Mouse (Mus musculus): ENCODE data around the gene Gm45208. TPM values are rescaled to one million over a fixed set of nuclear protein-coding genes. Genes with fewer than 3 reads are reported as not detected.

Gene Gm45208
- polyA plus RNA-seq (2016; fragmentation: Nextera tagmentation; extraction: Ambion mirVana): 0.36 and 0.61 TPM in 2 replicates

DNA sequence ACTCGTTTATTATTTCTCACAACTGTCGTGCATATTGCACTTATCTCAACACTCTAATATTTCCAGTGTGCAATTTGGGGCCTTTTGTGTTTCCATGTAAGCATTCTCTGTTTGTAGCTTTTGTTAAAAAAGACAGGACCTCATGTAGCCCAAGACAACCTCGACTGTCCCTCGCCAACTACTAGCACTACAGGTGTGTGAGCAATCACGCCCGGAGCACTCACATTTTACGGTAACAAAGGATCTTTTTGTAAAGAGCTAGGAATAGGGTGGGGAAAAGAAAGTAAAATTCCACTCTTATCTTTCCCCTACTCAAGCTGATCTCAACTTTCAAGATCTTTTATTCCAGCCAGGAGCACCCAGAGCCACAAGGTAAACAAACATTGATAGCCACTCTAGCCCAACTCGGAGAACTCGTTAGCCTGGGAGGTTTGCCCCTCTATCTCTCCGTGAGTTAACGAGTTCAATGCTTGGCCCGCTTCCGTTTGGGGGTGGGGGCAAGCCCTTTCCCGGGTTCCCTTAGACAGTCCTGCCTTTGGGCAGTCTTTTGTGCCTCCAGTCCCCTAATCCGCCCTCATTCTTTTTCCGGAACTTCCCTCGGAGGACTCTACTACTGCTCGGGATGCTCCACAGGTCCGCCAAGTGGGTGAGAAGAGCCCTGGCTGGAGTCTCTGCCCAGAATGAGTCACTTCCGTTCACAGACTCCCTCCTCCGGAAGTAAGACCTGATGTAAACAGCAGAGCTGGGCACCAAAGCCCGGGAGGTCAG is at the start of gene Gm45208:
TSS of gene Gm45208 (plus strand) at position 732 of the 768 bp plus-strand sequence.
- DNase-seq (ENCODE audit: low spot score): peak; percentile 69
- Histone ChIP-seq H3K27ac (replicated peaks) (peak within 1 kb of the TSS; percentile 93), H3K36me3 (replicated peaks) (peaks cover 23% of the 10 kb centered on the region), H3K27me3 (replicated peaks; ENCODE audit: low read depth, poor library complexity, severe bottlenecking) (no peaks in the 10 kb centered on the region), H3K9me3 (no peaks in the 10 kb centered on the region; the same call in 1 of the 2 replicates), H3K4me3 (peak within 1 kb of the TSS; percentile 69), H3K4me1 (peaks cover 5% of the 10 kb centered on the region; the same call in 1 of the 2 replicates)
- 22% methylated on average over 22 of the region's 22 CpGs for WGBS

DNA sequence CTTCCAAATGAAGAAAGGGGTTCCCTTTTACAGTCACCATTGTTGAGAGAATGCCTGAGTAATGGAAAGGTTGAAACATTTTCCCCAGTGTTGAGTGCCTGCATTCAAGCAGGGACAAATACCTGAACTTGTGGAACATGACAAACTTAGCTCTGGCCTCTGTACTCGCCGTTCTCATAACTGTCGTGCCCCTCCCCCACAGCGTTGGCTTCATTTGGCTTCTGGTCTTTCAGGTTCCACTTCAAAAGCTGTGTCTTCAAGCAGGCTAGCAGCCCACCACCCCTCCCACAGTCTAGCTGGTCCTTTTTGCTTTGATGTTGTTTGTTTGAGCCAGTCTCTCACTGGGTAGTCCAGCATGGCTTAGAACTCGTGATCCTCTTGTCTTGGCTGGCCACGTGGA is 49.3 kb upstream of the Gm45208 start:
- peaks cover 4% of the 10 kb centered on the region; the same call in 1 of the 2 replicates for H3K9me3 ChIP-seq
- H3K27me3 ChIP-seq (replicated peaks; ENCODE audit: low read depth, poor library complexity, severe bottlenecking): peaks cover 21% of the 10 kb centered on the region; the same call in 1 of the 2 replicates
- peaks cover 18% of the 10 kb centered on the region for H3K4me1 ChIP-seq
- H3K27ac ChIP-seq (replicated peaks): no peak overlapping the region
- 59% methylated on average over 6 of the region's 6 CpGs for WGBS
- peaks cover 7% of the 10 kb centered on the region; the same call in 1 of the 2 replicates for H3K36me3 ChIP-seq (replicated peaks)
- no peak overlapping the region for H3K4me3 ChIP-seq
- peak; percentile 12 for DNase-seq (ENCODE audit: low spot score)

DNA sequence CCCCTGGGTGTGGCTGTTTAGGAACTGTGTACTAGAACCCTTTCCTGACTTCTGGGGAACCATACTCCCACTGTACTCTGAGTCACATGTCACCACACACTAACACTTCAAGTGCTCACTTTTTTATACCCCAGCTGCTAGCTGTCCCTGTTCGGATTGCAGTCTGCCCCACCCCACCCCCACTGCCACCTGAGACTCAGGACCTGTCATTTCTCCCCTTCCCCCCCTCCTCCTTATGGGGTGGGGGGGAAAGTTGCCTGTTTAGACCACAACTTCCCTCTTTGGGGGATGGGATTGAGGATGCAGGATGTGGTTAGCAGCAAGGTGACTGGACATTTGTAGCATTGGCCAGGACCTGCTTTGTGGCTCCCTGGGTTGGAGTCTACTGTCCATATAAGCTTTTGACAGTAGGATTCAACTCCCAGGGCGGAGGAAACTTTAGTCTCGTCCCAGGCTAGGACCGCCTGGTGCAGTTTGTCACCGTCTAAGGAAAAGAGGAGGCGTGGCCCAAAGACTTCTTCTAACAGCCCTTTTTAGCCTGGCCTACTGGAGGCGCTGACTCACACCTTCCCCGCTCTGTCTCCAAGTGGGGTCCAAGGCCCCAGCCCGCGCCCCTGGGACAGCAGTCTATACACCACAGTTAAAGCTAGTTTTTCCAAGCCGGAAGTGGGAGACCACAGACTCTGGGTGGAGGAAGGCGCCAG is 48.3 kb upstream of the Gm45208 start:
- peaks cover 6% of the 10 kb centered on the region; the same call in 1 of the 2 replicates for H3K36me3 ChIP-seq (replicated peaks)
- peak overlapping the region; percentile 41; the same call in 1 of the 2 replicates for H3K4me3 ChIP-seq
- peaks cover 21% of the 10 kb centered on the region; the same call in 1 of the 2 replicates for H3K27me3 ChIP-seq (replicated peaks; ENCODE audit: low read depth, poor library complexity, severe bottlenecking)
- WGBS: 38% methylated on average over 12 of the region's 12 CpGs
- H3K9me3 ChIP-seq: peaks cover 4% of the 10 kb centered on the region; the same call in 1 of the 2 replicates
- peak; percentile 18 for DNase-seq (ENCODE audit: low spot score)
- H3K27ac ChIP-seq (replicated peaks): no peak overlapping the region
- peaks cover 18% of the 10 kb centered on the region for H3K4me1 ChIP-seq

DNA sequence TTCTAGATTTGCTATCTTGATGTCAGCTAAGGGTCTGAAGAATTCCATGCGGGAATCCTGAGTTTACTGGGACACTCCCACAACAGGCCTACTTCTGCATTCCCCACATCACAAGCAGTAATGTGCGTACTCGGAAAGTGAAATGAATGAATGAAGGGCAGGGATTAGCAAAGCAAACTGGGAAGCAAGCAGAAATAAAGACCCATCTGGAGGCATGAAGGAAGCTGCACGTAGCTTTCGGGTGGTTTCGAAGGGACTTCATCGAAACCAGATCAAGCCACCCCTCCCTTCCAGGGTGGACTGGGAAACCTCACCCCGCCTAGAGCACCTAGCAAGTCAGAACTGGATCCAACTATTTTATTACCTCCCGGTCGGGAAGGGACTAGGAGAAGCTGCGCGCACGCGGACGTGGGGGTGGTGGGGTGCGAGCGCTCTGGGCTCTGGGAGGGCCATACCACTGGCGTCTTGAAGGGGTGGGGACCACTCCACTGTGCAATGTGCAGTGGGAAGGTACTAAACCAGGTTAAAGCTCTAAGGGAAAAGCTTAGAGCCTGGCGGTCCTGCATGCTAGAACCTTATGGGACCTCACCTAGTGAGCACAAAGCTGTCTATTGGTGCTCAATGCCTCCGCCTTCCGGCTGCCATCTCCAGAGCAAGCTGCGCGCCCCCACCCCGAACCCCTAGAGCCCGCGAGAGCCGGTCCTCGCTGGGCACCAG is 47.6 kb upstream of the Gm45208 start:
- Histone ChIP-seq H3K27me3 (replicated peaks; ENCODE audit: low read depth, poor library complexity, severe bottlenecking) (peaks cover 21% of the 10 kb centered on the region; the same call in 1 of the 2 replicates), H3K27ac (replicated peaks) (peak overlapping the region; percentile 40; the same call in 1 of the 2 replicates), H3K9me3 (peaks cover 4% of the 10 kb centered on the region; the same call in 1 of the 2 replicates), H3K4me1 (peaks cover 18% of the 10 kb centered on the region), H3K4me3 (peak overlapping the region; percentile 41), H3K36me3 (replicated peaks) (no peaks in the 10 kb centered on the region)
- 32% methylated on average over 28 of the region's 28 CpGs for WGBS
- peak; percentile 44 for DNase-seq (ENCODE audit: low spot score)

DNA sequence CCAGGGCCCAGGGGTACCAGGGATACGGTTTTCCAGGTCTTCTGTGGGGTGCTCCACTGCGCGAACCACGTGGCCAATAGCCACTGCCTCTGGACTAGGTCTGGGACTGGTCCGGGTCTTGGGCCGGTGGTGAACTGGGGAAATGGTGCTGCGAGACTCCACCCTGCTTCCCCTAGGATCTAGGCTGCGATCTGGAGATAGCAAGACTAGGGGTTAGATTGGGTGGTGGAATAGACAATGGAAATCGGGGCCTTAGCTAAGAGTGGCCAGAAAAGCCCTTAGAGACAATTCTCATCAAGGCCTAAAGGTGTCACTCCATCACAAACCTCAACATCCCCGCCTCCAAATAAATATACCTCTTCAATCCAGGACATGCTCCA is 47.1 kb upstream of the Gm45208 start:
- Histone ChIP-seq H3K9me3 (peaks cover 4% of the 10 kb centered on the region; the same call in 1 of the 2 replicates), H3K27me3 (replicated peaks; ENCODE audit: low read depth, poor library complexity, severe bottlenecking) (peaks cover 21% of the 10 kb centered on the region; the same call in 1 of the 2 replicates), H3K27ac (replicated peaks) (peak overlapping the region; percentile 40; the same call in 1 of the 2 replicates), H3K36me3 (replicated peaks) (no peaks in the 10 kb centered on the region), H3K4me1 (peaks cover 18% of the 10 kb centered on the region), H3K4me3 (peak overlapping the region; percentile 41)
- DNase-seq (ENCODE audit: low spot score): no peak
- WGBS: 37% methylated on average over 10 of the region's 10 CpGs

DNA sequence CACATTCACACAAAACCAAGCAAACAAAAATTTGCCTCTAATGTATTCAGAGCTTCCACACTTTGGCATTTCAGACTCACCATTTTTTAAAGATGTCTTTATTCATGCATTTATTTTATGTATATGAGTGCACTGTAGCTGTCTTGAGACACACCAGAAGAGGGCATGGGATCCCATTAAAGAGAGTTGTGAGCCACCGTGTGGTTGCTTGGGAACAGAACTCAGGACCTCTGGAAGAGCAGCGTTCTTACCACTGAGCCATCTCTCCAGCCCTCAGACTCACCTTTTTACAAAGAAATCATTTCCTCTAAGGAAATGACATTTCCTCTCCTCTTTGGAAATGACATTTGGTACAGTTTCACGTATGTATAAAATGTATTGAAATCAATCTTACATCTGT is 43.1 kb upstream of the Gm45208 start:
- no peak for DNase-seq (ENCODE audit: low spot score)
- 43% methylated on average over 3 of the region's 3 CpGs for WGBS
- H3K36me3 ChIP-seq (replicated peaks): no peaks in the 10 kb centered on the region

DNA sequence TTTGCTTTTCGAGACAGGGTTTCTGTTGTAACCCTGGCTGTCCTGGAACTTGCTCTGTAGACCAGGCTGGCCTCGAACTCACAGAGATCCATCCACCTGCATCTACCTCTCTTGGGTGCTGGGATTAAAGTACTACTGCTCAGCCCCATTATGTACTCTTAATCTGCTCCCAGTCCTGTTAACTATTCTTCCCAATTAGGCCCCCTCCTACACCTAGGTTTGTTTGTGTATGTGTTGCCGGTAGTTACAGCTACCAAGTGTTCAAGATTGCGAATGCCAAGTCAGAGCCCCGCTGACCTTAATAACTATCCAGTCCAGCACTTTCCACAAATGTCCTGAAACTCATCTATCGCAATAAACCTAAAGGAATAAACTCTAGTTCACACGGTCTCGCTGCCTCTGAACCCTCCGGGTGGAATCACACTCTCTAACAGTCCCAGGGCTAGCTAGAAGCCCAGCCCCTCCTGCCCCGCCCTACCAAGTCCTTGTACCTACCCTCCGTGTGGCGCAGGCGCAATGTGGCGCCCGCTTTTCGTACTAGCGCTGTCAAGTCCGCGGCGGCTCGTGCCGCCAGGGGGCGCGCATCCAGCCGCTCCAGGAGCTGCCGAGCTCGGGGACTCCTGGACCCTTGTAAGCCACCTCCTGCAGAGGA is 42.5 kb upstream of the Gm45208 start:
- H3K27me3 ChIP-seq (replicated peaks; ENCODE audit: low read depth, poor library complexity, severe bottlenecking): peaks cover 17% of the 10 kb centered on the region; the same call in 1 of the 2 replicates
- no peaks in the 10 kb centered on the region for H3K36me3 ChIP-seq (replicated peaks)
- H3K27ac ChIP-seq (replicated peaks): no peak overlapping the region
- WGBS: 20% methylated on average over 27 of the region's 27 CpGs
- peak overlapping the region; percentile 50 for H3K4me3 ChIP-seq
- DNase-seq (ENCODE audit: low spot score): peak; percentile 93
- H3K9me3 ChIP-seq: no peaks in the 10 kb centered on the region; the same call in 1 of the 2 replicates
- 0 out of 2 replicates have a peak, but pooled peaks cover 3% of the 10 kb centered on the region for H3K4me1 ChIP-seq

More for the DNA sequence above, 43.1 kb upstream of the Gm45208 start:
- H3K4me1 ChIP-seq: peaks cover 6% of the 10 kb centered on the region; the same call in 1 of the 2 replicates
- H3K27me3 ChIP-seq (replicated peaks; ENCODE audit: low read depth, poor library complexity, severe bottlenecking): peaks cover 22% of the 10 kb centered on the region
- no peaks in the 10 kb centered on the region; the same call in 1 of the 2 replicates for H3K9me3 ChIP-seq
- no peak overlapping the region for H3K27ac ChIP-seq (replicated peaks)
- H3K4me3 ChIP-seq: no peak overlapping the region

DNA sequence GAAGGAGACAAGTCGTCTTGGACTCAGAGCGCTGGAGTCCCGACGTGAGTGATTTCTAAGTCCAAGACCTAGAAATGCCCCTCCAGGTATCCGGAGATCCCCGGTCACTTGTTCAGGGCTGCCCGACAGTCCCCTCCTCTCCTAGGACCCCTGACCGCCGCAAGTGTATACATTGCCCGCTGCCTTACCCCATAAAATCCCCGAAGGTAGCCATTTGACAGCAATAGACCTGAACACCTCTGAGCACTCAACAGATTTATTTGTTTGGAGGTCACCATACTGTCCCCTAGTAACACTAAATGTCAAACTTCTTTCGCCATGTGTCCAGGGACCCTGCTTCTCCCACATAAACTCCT is 42.0 kb upstream of the Gm45208 start:
- Histone ChIP-seq H3K4me1 (no peaks in the 10 kb centered on the region), H3K9me3 (no peaks in the 10 kb centered on the region), H3K27ac (replicated peaks) (no peak overlapping the region), H3K27me3 (replicated peaks; ENCODE audit: low read depth, poor library complexity, severe bottlenecking) (peaks cover 13% of the 10 kb centered on the region; the same call in 1 of the 2 replicates), H3K36me3 (replicated peaks) (no peaks in the 10 kb centered on the region), H3K4me3 (peak overlapping the region; percentile 50)
- 19% methylated on average over 12 of the region's 12 CpGs for WGBS
- DNase-seq (ENCODE audit: low spot score): no peak

DNA sequence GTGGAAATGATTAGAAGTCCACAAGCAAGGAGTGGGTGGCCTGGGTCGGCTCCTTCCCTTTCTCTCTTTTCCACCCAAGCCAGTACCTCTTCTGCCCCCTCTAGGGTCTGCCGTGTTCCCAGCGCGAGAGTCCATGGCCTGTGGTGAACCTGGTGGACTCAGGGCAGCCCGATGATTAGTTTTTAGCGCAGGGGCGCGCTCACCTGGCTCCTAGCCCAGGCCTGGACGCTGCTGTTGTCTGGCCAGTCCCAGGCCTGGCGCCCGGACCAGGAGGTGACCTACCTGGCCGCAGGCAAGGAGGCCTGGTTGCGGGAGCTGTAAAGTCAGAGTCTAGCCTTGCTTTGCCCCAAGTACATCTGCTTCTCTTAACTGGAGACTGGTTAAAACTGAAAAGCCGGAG is 41.2 kb upstream of the Gm45208 start, which contains the start of gene Magix:
TSS of gene Magix (minus strand) at position 388 of the 400 bp plus-strand sequence.
- Histone ChIP-seq H3K27me3 (replicated peaks; ENCODE audit: low read depth, poor library complexity, severe bottlenecking) (peaks cover 9% of the 10 kb centered on the region; the same call in 1 of the 2 replicates), H3K4me1 (no peaks in the 10 kb centered on the region), H3K4me3 (peak within 1 kb of the TSS; percentile 50), H3K36me3 (replicated peaks) (no peaks in the 10 kb centered on the region), H3K9me3 (no peaks in the 10 kb centered on the region), H3K27ac (replicated peaks) (no peak within 1 kb of the TSS)
- 60% methylated on average over 14 of the region's 14 CpGs for WGBS
- no peak for DNase-seq (ENCODE audit: low spot score)

DNA sequence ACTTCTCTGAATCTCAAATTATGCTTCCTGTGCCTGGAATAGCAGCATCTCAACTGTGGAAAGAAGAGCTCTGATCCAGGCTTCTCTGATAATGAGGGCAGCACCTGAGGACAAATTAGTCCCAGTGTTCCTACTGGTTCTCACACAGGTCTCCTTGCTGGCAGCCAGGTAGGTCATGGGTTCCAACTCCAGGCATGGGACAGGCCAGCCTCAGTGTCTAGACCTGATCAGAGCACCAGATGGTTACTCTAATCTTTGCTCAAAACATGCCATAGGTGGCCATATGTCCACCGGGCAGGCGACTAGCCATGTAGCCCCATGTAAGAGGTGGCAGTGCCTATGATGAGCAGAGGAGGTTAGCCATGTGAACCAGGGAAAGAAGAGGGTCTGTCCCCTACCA is 33.7 kb upstream of the Gm45208 start:
- H3K4me1 ChIP-seq: no peaks in the 10 kb centered on the region
- DNase-seq (ENCODE audit: low spot score): no peak
- no peak overlapping the region for H3K27ac ChIP-seq (replicated peaks)
- 91% methylated on average over 2 of the region's 2 CpGs for WGBS
- no peaks in the 10 kb centered on the region for H3K27me3 ChIP-seq (replicated peaks; ENCODE audit: low read depth, poor library complexity, severe bottlenecking)
- H3K9me3 ChIP-seq: no peaks in the 10 kb centered on the region
- no peak overlapping the region for H3K4me3 ChIP-seq
- no peaks in the 10 kb centered on the region for H3K36me3 ChIP-seq (replicated peaks)

DNA sequence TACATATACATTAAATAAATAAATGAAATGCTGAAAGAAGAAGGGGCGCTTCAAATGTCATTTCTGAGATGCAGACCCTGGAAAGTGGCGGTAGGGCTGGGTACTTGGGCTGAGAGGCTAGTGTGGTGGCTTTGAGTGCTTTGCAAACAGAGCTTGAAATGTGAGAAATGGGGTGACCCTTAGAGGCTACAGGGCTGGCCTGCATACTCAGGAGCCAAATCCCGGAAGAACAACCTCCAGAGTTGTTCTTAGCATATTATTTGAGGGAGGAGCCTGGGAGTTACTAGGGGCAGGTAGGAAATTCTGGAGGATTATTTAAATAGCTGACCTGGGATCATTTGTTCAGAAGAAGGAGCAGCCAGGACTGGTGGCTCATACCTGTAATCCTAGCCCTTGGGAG is 31.6 kb upstream of the Gm45208 start:
- Histone ChIP-seq H3K9me3 (no peaks in the 10 kb centered on the region), H3K4me1 (no peaks in the 10 kb centered on the region), H3K27ac (replicated peaks) (no peak overlapping the region), H3K36me3 (replicated peaks) (no peaks in the 10 kb centered on the region), H3K4me3 (no peak overlapping the region), H3K27me3 (replicated peaks; ENCODE audit: low read depth, poor library complexity, severe bottlenecking) (no peaks in the 10 kb centered on the region)
- no peak for DNase-seq (ENCODE audit: low spot score)
- 65% methylated on average over 3 of the region's 3 CpGs for WGBS

Data from embryonic facial prominence, embryonic 10.5 days (tissue).